Mouse (Mus musculus) G1E (cell line): ENCODE results near the gene 2010111I01Rik.

Experiments used
- CTCF ChIP-seq: IDR thresholded peaks from 2 replicates; pipeline ENCODE4 v1.5.1; 2012; ENCODE audit warnings: low read depth, low read length, inconsistent platforms, mixed read lengths
- GATA1 ChIP-seq: IDR thresholded peaks from 2 replicates; pipeline ENCODE4 v1.6.1; 2012; ENCODE audit warnings: borderline replicate concordance, low read length, inconsistent platforms, mixed read lengths
- GATA2 ChIP-seq: IDR thresholded peaks from 2 replicates; pipeline ENCODE4 v1.6.1; 2012; ENCODE audit warnings: low read depth, low read length, inconsistent platforms, borderline replicate concordance
- TAL1 ChIP-seq: conservative IDR thresholded peaks from 2 replicates; pipeline ENCODE4 v1.6.1; 2012; ENCODE audit warnings: low read depth, low read length, inconsistent platforms, mixed read lengths

DNA sequence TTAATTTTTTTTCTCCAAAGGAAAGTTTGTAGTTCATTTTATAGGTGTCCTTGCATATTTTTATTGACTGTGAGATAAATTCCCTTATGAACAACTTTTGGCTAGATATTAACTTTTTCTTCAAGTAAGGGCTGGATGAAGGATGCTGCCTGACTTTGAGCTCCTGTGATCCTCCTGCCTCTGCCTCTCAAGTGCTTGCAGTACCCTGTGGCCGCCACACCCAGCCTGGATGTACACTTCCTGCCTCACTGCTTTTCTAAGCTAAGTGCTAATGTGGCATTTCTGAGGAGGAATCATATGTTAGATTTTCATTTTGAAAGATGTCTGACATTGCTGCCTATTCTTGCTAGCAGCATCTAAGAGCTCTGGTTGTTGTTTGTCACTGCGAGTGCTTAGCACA is 73.7 kb downstream of the 2010111I01Rik start:
- TF ChIP-seq CTCF (no peak), GATA1 (no peak), TAL1 (no peak), GATA2 (no peak)
